Mouse (Mus musculus) brain, embryonic 14.5 days (tissue): Measurements from ENCODE around the gene Preb. TPM values are rescaled to one million over a fixed set of nuclear protein-coding genes. Genes with fewer than 3 reads are reported as not detected.

ENCODE experiments used
- DNase-seq: peaks from one replicate; pipeline ENCODE4 v3.0.0-alpha.2; 2011; ENCODE audit warnings: low read depth
- CTCF ChIP-seq: fragments of 200-500 bp; IDR thresholded peaks from 2 replicates; pipeline ENCODE4 v1.5.1; 2012; ENCODE audit warnings: inconsistent platforms, mild to moderate bottlenecking, moderate library complexity, borderline replicate concordance; ENCODE audit not compliant: insufficient read depth, insufficient read length; ENCODE audit errors: extremely low read depth
- POLR2A ChIP-seq: fragments of 200-500 bp; IDR thresholded peaks from 2 replicates; pipeline ENCODE4 v1.6.1; 2012; ENCODE audit warnings: mild to moderate bottlenecking, inconsistent platforms, borderline replicate concordance; ENCODE audit not compliant: poor library complexity, insufficient read depth, insufficient read length, severe bottlenecking; ENCODE audit errors: extremely low read depth
- polyA plus RNA-seq: library from polyadenylated mRNA; depleted of rRNA; stranded (reverse); fragments of >200 nt; gene quantifications from 2 replicates; pipeline ENCODE4 v1.2.3, GENCODE M21; 2012

Gene Preb
- polyA plus RNA-seq, 1 experiment = 178 TPM

DNA sequence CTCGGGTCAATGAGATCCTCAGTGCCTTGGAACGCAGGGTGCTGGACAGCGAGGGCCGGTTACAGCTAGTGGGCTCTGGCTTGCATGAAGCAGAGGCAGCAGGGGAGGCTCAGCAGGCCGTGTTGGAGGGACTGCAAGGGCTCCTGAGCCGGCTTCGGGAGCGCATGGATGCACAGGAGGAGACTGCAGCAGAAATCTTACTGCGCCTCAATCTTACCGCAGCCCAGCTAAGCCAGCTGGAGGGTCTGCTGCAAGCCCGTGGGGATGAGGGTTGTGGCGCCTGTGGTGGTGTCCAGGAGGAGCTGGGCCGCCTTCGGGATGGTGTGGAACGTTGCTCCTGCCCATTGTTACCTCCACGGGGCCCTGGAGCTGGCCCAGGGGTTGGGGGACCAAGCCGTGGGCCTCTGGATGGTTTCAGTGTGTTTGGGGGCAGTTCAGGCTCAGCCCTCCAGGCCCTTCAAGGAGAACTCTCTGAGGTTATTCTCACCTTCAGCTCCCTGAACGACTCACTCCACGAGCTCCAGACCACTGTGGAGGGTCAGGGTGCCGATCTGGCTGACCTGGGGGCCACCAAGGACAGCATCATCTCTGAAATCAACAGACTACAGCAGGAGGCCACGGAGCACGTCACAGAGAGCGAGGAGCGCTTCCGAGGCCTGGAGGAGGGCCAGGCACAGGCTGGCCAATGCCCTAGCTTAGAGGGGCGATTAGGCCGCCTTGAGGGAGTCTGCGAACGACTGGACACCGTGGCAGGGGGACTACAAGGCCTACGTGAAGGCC, 42.1 kb downstream of the Preb start:
- DNase-seq = no peak
- no peak for TF ChIP-seq CTCF
- TF ChIP-seq POLR2A = no peak

DNA sequence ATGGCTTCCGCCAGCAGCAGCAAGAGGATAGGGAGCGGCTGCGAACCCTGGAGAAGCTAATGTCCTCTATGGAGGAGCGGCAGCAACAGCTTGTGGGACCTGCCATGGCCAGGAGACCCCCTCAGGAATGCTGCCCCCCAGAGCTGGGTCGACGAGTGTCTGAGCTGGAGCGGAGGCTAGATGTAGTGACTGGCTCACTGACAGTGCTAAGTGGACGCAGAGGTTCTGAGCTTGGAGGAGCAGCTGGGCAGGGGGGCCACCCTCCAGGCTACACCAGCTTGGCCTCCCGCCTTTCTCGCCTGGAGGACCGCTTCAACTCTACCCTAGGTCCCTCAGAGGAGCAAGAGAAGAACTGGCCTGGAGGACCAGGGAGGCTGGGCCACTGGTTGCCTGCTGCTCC, 42.8 kb downstream of the Preb start:
- TF ChIP-seq POLR2A (no peak), CTCF (no peak)
- no peak for DNase-seq

DNA sequence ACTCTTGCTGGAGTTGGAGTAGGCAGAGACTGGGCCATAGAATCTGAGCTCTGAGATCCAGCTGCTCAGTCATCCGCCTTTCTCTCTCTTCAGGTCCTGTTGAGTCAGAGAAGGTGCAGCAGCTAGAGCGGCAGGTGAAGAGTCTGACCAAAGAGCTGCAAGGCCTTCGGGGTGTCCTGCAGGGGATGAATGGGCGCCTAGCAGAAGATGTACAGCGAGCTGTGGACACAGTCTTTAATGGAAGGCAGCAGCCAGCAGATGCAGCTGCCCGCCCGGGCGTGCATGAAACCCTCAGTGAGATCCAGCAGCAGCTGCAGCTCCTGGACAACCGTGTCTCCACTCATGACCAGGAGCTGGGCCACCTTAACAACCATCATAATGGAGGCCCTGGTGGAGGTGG, 43.3 kb downstream of the Preb start:
- TF ChIP-seq CTCF = no peak
- no peak for TF ChIP-seq POLR2A
- no peak for DNase-seq

DNA sequence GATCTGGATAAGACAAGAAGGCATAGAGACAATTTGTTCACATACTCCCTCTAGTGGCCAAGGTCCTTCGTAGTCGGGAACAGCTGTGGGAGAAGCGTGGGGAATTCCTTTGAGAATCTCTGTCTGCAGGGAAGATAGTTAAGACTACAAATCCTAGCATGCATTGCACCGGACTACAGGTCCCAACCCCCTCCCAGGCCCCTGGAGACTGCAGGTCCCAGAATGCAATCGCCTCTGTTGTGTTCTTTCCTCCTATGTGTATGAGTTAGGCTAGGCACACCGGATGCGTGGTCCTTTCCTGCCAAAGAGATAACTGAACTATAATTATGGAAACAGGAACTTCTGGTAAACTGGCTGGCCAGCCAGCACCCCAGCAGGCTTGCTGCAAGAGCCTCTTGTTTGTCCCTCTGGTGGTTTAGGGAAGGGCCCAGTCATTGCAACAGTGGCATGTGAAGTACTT, 44.2 kb downstream of the Preb start:
- TF ChIP-seq CTCF (peak; percentile 85; the same call in 1 of the 2 replicates), POLR2A (no peak)
- DNase-seq = peak; percentile 98

DNA sequence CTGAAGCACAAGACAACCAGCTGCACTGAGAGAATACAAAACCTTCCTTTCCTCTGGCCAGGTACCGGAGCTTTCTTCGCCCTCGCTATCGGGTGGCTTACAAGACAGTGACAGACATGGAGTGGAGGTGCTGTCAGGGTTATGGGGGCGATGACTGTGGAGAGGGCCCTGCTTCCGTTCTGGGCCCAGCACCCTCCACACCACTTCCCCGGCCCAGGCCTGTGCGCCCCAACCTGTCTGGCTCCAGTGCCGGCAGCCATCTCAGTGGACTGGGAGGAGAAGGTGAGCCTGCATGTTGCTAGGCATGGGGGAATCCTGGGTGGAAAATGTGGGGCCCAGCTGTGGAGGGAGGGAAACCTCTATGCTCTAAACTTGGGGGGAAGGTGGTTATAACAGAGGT, 44.7 kb downstream of the Preb start:
- no peak for DNase-seq
- TF ChIP-seq POLR2A = no peak
- TF ChIP-seq CTCF = no peak

DNA sequence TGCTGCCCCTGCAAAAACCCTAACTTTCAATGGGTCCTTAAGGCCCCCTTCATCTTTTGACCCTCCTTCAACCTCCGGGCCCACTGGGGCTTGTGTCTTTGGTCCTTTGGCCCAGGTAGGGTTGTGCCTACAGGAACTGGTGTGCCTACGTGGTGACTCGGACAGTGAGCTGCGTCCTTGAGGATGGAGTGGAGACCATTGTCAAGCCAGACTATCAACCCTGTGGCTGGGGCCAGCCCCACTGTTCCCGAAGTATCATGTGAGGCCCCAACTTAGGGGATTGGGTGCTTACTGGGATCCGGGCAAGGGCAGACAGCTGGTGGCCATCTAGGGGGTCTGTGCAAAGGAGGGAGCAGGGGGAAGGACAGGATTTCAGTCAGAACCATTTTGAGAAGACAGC, 45.3 kb downstream of the Preb start:
- DNase-seq = no peak
- TF ChIP-seq CTCF = no peak
- TF ChIP-seq POLR2A = no peak

DNA sequence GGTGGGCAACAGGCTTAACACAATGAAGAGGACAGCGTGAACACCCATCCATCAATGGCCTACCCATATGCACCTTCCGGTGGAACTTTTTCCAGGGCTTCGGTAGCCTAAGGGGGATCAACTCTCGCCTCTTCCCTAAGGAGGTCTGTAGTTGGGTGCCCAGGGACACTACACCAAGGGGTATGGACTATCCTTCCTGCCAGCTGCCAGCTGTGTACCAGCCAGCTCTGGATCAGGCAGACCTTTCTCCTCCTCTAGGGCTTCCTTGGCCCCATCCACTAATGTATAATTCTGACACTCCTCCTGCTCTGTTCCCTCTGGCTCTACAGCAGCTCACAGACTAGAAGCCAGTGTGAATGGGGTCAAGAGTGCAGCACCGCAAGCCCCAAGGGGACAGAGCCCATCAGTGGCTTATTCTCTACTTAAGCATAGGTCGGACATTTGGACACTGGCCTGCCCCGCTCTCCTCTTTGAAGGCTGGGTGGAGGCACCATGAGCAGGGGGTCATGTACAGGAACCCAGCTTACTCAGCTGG, 46.0 kb downstream of the Preb start:
- no peak for DNase-seq
- TF ChIP-seq POLR2A (no peak), CTCF (no peak)

DNA sequence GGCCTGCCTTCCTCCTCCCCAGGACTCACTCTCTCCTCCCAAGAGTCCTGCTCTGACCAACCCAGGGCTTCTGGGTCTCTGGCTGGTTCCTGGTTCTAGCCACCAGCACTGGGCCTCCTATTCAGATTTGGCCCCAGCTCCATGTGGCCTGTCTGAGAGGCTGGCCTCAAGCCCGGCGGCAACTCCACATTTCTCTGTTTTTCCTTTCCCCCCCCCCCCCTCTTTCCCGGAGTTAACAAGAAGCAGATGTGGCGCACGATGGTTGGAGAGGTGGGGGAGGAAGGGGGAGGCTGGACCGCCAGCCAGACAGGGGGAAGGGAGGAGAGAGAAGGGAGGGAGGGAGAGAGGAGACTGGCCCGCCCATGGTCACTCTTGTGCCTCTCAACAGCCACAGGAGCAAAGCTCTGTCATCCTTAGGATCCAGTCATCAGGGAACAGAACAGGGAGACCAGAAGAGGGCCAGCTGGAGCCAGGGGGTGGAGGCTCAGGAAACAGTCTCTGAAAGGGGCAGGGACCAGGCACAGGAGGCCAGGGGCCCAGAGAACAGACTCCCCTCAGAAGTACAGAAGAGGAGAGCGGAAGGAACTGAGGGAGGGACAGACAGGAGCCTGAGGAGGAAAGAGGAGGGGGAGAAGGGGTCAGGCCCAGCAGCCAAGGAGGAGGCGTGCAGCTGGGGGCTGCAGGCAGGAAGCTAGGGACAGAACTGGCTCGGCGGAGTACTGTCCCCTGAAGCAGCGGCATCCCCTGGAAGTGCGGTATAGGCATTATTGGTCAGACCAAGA, 46.9 kb downstream of the Preb start, which contains the start of gene Emilin1:
Emilin1 (plus strand) TSS at position 343 of the 782 bp plus-strand sequence.
- TF ChIP-seq CTCF (no peak), POLR2A (no peak)
- peak; percentile 85 for DNase-seq

DNA sequence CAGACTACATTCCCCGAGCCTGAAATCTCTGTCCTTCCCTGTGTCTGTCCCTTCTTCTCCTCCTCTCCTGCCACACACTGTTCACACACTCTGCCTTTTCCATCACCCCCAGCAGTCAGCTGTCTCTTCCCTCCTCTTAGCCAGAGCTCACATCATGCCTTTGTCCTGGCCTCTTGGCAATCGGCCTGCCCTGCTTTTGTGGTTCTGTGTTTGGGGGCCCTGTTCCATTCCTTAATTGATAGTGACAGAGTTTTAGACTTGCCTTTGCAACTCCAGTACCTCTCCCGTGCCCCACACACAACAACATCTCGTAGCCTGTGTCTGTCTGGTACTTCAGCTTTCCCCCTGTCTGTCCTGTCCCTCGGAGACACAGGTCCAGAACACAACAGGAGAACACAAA, 48.0 kb downstream of the Preb start:
- TF ChIP-seq CTCF = no peak
- TF ChIP-seq POLR2A = no peak
- DNase-seq = peak; percentile 70

DNA sequence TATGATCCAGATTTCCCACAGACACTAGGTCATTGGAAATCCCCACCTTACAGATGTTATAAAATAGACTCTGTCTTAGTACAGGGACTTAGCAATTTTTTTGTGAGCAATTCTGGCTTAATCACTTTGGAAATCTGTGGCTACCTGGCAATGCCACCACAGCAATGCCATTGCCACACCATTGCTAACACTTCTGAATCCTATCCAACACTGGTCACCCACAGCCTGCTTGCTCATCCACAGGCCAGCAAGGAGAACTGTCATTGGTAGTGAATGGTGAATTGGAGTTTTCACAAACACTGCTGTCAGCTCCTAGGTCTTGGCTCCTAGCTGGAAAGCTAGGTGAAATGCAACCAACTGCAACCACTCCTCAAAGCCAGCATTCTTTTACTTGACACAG, 49.7 kb downstream of the Preb start:
- no peak for TF ChIP-seq POLR2A
- no peak for TF ChIP-seq CTCF
- no peak for DNase-seq

DNA sequence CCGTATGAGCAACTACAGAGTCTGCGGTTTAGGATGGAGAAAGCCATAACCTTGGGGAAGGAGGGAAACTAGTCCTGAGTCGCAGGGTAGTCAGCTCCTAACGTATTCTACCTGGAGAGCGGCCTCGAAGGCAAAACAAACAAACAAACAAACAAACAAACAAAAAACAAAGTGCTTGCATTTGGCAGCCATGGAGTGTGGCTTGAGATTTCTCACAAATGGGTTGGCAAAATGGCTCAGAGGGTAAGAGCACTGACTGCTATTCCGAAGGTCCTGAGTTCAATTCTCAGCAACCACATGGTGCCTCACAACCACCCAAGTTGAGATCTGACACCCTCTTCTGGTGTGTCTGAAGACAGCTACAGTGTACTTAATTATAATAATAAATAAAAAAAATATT, 50.3 kb downstream of the Preb start:
- no peak for DNase-seq
- TF ChIP-seq CTCF (no peak), POLR2A (no peak)

DNA sequence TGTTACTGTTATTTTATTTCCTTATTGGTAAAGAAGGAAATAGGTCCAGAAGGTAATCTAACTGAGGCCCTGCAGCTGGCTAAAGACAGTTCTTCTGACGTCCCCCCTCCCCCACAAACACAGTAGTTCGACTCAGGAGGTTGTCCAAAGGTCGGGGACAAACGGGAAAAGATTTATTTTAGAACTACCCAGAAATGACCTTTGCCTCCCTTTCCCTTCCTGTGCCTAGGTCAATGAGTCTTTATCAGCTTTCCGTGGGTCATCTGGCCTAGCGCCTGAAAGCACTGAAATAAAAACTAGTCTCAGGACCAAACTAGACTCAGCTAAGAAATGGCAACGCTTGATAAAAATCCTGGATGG, 50.9 kb downstream of the Preb start:
- TF ChIP-seq CTCF (no peak), POLR2A (no peak)
- no peak for DNase-seq
